Mouse (Mus musculus): Measurements from ENCODE around the gene Ncapd2. TPM values are rescaled to one million over a fixed set of nuclear protein-coding genes. Genes with fewer than 3 reads are reported as not detected.

Gene Ncapd2
- polyA plus RNA-seq (2014; fragmentation: Nextera tagmentation; extraction: Ambion mirVana): 99.6 and 150 TPM in 2 replicates

DNA sequence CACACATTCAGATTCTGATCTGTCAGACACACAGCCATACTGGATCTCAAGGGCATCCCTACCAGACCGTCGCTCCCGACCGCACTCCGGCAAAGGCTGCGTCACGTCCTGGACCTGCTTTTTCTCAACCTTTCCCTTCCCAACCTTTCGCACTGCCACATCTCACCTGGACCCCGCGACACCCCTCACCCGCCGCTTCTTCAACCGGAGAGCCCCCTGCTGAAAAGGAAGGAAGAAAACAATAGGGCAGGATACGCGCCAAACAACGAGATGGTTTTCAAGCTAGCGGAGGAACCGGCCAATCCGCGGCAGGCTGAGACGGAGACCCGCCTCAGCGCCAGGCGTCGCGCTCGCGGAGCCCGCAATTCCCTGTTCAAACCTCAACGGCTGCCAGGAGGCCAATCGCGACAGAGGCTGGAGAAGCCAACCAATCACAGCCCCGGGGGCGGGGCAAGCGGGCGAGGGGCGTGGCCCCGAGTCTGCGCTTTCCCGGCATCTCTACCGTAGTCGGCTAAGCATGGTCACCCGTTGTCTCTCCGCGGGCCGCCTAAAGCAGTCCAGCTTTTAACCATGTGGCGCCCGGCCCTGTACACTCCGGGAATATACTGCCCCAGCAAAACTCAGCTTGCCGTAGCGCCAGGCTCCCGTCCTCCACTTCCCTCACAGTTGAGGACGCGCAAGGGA lies at the start of gene Ncapd2, which contains the start of gene Mrpl51:
Ncapd2 (minus strand) TSS at position 370 of the 684 bp plus-strand sequence.
Mrpl51 (plus strand) TSS at position 470 of the 684 bp plus-strand sequence.
- Histone ChIP-seq H3K27me3 (ENCODE audit: control insufficient read depth, insufficient read depth, low read length) (no peaks in the 10 kb centered on the region), H3K4me2 (replicated peaks; ENCODE audit: low read depth, low read length) (peak within 1 kb of the TSS; percentile 63), H3K9me3 (ENCODE audit: control insufficient read depth, low read length) (no peaks in the 10 kb centered on the region), H3K4me3 (ENCODE audit: low read length) (peak within 1 kb of the TSS; percentile 79), H3K36me3 (ENCODE audit: control insufficient read depth, insufficient read depth, low read length) (peaks cover 52% of the 10 kb centered on the region), H3K4me1 (ENCODE audit: control insufficient read depth, insufficient read depth, low read length) (peaks cover 6% of the 10 kb centered on the region; the same call in 1 of the 2 replicates), H3K9ac (ENCODE audit: low read depth, low read length) (peak within 1 kb of the TSS; percentile 81), H3K27ac (ENCODE audit: low read depth, low read length) (peak within 1 kb of the TSS; percentile 100)
- WGBS: under 1% methylated on average over 54 of the region's 54 CpGs
- peak; percentile 96 for ATAC-seq (ENCODE audit: low FRiP score, low TSS enrichment)

DNA sequence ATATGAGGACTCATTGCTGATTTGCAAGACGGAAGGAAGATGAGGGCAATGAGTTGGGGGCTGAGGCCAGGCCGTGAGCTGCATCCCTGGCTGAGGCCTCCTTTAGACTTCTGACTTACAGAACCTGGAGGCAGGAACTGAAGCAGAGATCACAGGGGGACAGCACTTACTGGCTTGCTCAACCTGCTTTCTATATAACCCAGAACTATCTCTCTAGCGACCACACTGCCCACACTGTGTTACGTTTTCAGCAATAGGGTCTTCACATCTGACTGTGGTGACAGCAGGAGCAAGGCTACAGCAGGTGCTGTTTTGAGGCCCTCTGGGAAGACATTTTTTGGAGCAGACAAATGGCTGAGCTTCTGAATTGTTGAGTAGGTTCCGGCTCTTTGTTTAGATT lies 49.1 kb upstream of the Ncapd2 start:
- Histone ChIP-seq H3K27me3 (ENCODE audit: control insufficient read depth, insufficient read depth, low read length) (no peaks in the 10 kb centered on the region), H3K4me3 (ENCODE audit: low read length) (no peak overlapping the region), H3K4me1 (ENCODE audit: control insufficient read depth, insufficient read depth, low read length) (no peaks in the 10 kb centered on the region), H3K27ac (ENCODE audit: low read depth, low read length) (no peak overlapping the region), H3K9me3 (ENCODE audit: control insufficient read depth, low read length) (no peaks in the 10 kb centered on the region), H3K9ac (ENCODE audit: low read depth, low read length) (no peak overlapping the region), H3K36me3 (ENCODE audit: control insufficient read depth, insufficient read depth, low read length) (no peaks in the 10 kb centered on the region), H3K4me2 (replicated peaks; ENCODE audit: low read depth, low read length) (no peak overlapping the region)
- 90% methylated on average over 5 of the region's 5 CpGs for WGBS
- ATAC-seq (ENCODE audit: low FRiP score, low TSS enrichment): no peak

DNA sequence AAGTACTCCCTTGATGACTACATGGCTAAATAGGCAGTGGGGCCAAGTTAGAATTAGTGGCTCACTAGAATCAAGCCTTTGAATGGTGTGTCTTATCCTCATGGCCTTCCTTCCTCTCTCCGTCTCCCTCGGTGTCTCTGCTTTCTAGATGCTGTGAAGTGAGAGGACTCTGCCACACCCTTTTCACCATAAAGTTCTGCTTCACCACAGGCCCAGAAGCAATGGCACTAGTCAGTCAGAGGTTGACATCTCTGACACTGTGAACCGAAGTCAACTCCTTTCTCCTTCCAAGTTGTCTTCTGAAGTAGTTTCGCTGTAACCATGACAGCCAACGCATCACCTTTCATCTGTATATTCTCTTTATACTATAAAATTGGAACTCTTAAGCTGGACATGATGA lies 48.0 kb upstream of the Ncapd2 start:
- no peaks in the 10 kb centered on the region for H3K4me1 ChIP-seq (ENCODE audit: control insufficient read depth, insufficient read depth, low read length)
- H3K9me3 ChIP-seq (ENCODE audit: control insufficient read depth, low read length): no peaks in the 10 kb centered on the region
- no peak overlapping the region for H3K27ac ChIP-seq (ENCODE audit: low read depth, low read length)
- 93% methylated on average over 5 of the region's 5 CpGs for WGBS
- no peak for ATAC-seq (ENCODE audit: low FRiP score, low TSS enrichment)
- H3K9ac ChIP-seq (ENCODE audit: low read depth, low read length): no peak overlapping the region
- H3K4me3 ChIP-seq (ENCODE audit: low read length): no peak overlapping the region
- H3K27me3 ChIP-seq (ENCODE audit: control insufficient read depth, insufficient read depth, low read length): no peaks in the 10 kb centered on the region
- H3K36me3 ChIP-seq (ENCODE audit: control insufficient read depth, insufficient read depth, low read length): no peaks in the 10 kb centered on the region
- H3K4me2 ChIP-seq (replicated peaks; ENCODE audit: low read depth, low read length): no peak overlapping the region

DNA sequence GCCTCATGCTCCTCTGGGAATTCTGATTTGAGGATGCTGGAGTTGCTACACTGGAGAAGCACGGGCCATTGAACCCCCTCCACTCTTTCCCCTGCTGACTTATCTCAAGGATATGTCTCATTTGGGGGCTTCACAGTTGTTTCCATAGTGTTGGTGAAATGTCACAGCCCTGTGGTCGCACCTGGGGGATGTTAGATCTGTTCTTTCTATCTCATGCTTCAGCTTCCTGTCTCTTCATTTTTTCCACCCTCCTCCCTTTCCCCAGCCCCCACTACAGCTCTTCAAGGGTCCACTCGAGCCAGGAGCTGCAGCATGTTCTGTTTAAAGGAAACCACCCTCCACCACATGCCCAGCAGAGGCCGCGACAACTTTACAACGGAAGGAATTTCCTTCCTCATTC lies 46.9 kb upstream of the Ncapd2 start:
- Histone ChIP-seq H3K27ac (ENCODE audit: low read depth, low read length) (no peak overlapping the region), H3K27me3 (ENCODE audit: control insufficient read depth, insufficient read depth, low read length) (no peaks in the 10 kb centered on the region), H3K4me3 (ENCODE audit: low read length) (no peak overlapping the region), H3K36me3 (ENCODE audit: control insufficient read depth, insufficient read depth, low read length) (no peaks in the 10 kb centered on the region), H3K4me1 (ENCODE audit: control insufficient read depth, insufficient read depth, low read length) (no peaks in the 10 kb centered on the region), H3K9me3 (ENCODE audit: control insufficient read depth, low read length) (no peaks in the 10 kb centered on the region), H3K9ac (ENCODE audit: low read depth, low read length) (no peak overlapping the region), H3K4me2 (replicated peaks; ENCODE audit: low read depth, low read length) (no peak overlapping the region)
- ATAC-seq (ENCODE audit: low FRiP score, low TSS enrichment): no peak
- WGBS: 58% methylated on average over 6 of the region's 6 CpGs

DNA sequence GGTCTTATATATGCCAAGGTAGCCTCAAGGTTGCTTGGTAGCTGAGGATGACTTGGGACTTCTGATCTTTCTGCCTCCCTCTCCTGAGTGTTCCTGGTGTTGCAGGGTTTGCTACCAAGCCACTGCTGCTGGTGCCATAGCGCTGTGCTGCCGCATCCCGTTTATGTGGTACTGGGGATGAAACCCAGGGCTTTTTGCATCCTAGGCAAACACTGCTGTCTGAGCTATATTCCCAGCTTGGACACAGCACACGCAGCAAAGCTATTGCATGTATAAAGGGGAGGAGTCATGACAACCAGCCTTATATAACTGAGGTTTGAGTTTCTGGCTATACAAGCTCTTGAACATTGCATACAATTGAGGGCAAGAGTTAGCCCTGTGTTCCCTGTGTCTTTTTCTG lies 45.9 kb upstream of the Ncapd2 start:
- 79% methylated on average over 4 of the region's 4 CpGs for WGBS
- no peak for ATAC-seq (ENCODE audit: low FRiP score, low TSS enrichment)
- no peaks in the 10 kb centered on the region for H3K36me3 ChIP-seq (ENCODE audit: control insufficient read depth, insufficient read depth, low read length)

DNA sequence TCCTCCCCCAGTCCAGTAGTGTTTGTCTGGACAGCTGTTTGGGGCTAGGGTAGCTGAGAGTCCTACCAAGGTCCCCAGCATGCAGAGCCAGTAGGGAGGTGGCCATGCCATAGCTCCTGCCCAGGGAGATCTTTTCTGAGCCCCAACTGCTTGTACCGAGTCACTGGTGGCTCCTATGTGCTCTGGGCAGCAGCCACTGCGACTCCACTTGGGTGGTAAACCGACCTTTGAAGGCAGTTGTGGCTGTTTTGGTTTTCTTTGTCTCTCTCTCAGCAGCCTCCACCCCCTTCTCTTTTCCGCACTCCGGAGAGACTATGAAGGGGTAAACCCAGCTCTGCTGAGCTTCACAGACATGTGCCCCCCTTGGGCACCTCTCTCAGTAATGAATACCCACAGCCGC lies 45.3 kb upstream of the Ncapd2 start, which contains the start of gene Cd27:
Cd27 (minus strand) TSS at position 229 of the 400 bp plus-strand sequence.
- H3K27ac ChIP-seq (ENCODE audit: low read depth, low read length): no peak within 1 kb of the TSS
- H3K9me3 ChIP-seq (ENCODE audit: control insufficient read depth, low read length): no peaks in the 10 kb centered on the region
- peaks cover 4% of the 10 kb centered on the region; the same call in 1 of the 2 replicates for H3K4me1 ChIP-seq (ENCODE audit: control insufficient read depth, insufficient read depth, low read length)
- H3K9ac ChIP-seq (ENCODE audit: low read depth, low read length): no peak within 1 kb of the TSS
- 44% methylated on average over 6 of the region's 6 CpGs for WGBS
- no peak within 1 kb of the TSS for H3K4me3 ChIP-seq (ENCODE audit: low read length)
- ATAC-seq (ENCODE audit: low FRiP score, low TSS enrichment): no peak
- no peaks in the 10 kb centered on the region for H3K27me3 ChIP-seq (ENCODE audit: control insufficient read depth, insufficient read depth, low read length)
- H3K36me3 ChIP-seq (ENCODE audit: control insufficient read depth, insufficient read depth, low read length): no peaks in the 10 kb centered on the region
- no peak within 1 kb of the TSS for H3K4me2 ChIP-seq (replicated peaks; ENCODE audit: low read depth, low read length)

More for the DNA sequence above, 45.9 kb upstream of the Ncapd2 start:
- H3K27ac ChIP-seq (ENCODE audit: low read depth, low read length): no peak overlapping the region
- H3K9ac ChIP-seq (ENCODE audit: low read depth, low read length): no peak overlapping the region
- H3K4me3 ChIP-seq (ENCODE audit: low read length): no peak overlapping the region
- no peaks in the 10 kb centered on the region for H3K27me3 ChIP-seq (ENCODE audit: control insufficient read depth, insufficient read depth, low read length)
- no peak overlapping the region for H3K4me2 ChIP-seq (replicated peaks; ENCODE audit: low read depth, low read length)
- no peaks in the 10 kb centered on the region for H3K9me3 ChIP-seq (ENCODE audit: control insufficient read depth, low read length)
- no peaks in the 10 kb centered on the region for H3K4me1 ChIP-seq (ENCODE audit: control insufficient read depth, insufficient read depth, low read length)

DNA sequence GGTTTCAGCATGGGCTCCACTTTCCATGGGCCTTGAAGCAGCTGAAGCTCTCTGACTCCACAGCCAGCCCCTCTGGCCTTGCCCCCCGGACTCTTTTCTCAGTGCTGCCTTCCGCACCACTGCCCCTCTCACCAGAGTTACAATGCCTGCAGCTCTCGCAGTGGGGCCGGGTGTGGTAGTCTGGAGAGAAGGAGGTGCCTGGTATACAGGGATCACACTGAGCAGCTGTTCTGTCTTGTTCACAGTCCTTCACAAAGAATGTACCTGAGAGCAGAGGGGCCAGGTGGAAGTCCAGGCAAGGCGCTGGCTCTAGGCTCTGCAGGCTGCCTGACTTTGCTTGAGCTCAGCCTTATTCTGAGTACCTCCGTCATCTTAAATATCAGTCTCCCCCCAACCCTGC lies 44.8 kb upstream of the Ncapd2 start:
- Histone ChIP-seq H3K9ac (ENCODE audit: low read depth, low read length) (no peak overlapping the region), H3K27me3 (ENCODE audit: control insufficient read depth, insufficient read depth, low read length) (no peaks in the 10 kb centered on the region), H3K4me2 (replicated peaks; ENCODE audit: low read depth, low read length) (no peak overlapping the region), H3K9me3 (ENCODE audit: control insufficient read depth, low read length) (no peaks in the 10 kb centered on the region), H3K27ac (ENCODE audit: low read depth, low read length) (no peak overlapping the region), H3K36me3 (ENCODE audit: control insufficient read depth, insufficient read depth, low read length) (no peaks in the 10 kb centered on the region), H3K4me1 (ENCODE audit: control insufficient read depth, insufficient read depth, low read length) (peaks cover 5% of the 10 kb centered on the region; the same call in 1 of the 2 replicates), H3K4me3 (ENCODE audit: low read length) (no peak overlapping the region)
- no peak for ATAC-seq (ENCODE audit: low FRiP score, low TSS enrichment)
- 73% methylated on average over 6 of the region's 6 CpGs for WGBS

DNA sequence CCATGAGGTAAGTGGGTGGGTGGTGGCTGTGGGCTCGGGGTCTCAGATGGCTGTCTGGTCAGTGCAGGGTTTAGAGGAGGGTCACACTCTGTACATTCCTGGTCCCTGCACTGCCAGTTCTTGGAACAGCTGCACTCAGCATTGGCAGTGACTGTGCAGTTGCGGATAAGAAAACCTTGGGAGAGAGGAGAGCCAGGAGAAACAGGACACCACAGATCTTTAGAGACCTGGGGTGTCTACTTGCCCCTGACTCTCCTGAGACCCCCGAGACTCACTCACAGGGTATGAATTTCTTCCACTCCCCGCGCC lies 43.0 kb upstream of the Ncapd2 start:
- no peaks in the 10 kb centered on the region for H3K9me3 ChIP-seq (ENCODE audit: control insufficient read depth, low read length)
- H3K4me2 ChIP-seq (replicated peaks; ENCODE audit: low read depth, low read length): no peak overlapping the region
- H3K4me1 ChIP-seq (ENCODE audit: control insufficient read depth, insufficient read depth, low read length): peaks cover 5% of the 10 kb centered on the region; the same call in 1 of the 2 replicates
- no peak overlapping the region for H3K4me3 ChIP-seq (ENCODE audit: low read length)
- ATAC-seq (ENCODE audit: low FRiP score, low TSS enrichment): 0 out of 2 replicates have a peak, but pooled peaks have one; percentile 24
- H3K27me3 ChIP-seq (ENCODE audit: control insufficient read depth, insufficient read depth, low read length): no peaks in the 10 kb centered on the region
- WGBS: 57% methylated on average over 5 of the region's 5 CpGs
- no peaks in the 10 kb centered on the region for H3K36me3 ChIP-seq (ENCODE audit: control insufficient read depth, insufficient read depth, low read length)
- H3K27ac ChIP-seq (ENCODE audit: low read depth, low read length): no peak overlapping the region
- no peak overlapping the region for H3K9ac ChIP-seq (ENCODE audit: low read depth, low read length)

DNA sequence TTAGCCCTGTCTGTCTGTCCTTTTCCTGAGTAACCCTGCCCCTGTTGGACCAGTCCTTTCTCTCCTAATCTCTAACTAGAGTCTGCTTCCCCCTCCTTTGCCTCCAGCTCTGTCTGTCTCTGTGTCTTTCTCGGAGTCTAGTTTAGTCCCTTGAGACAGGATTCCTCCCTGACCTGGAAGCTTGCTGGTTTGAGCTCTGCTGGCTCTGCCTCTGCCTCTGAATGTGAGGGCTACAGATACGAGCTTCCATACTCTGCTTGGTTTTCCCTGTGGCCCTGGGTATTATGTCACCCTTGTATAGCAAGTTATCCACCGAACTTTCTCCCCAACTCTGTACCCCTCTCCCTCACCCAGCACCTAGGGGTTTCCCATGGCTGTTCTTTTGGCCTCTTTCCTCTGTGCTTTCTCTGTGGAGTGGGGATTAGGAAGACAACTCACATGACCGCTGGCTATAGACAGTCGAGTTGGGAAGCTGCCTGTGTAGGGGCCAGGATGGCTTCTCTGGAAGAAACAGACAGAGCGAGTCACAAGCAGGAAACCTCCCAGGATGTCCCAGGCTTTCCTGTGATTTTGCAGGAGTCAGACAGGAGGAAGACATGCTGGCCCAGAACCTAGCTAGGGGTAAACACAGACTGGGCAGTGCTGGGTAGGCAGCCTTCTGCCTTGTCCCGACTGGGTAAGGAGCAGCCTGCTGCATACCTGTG lies 42.5 kb upstream of the Ncapd2 start:
- ATAC-seq (ENCODE audit: low FRiP score, low TSS enrichment): no peak
- Histone ChIP-seq H3K27me3 (ENCODE audit: control insufficient read depth, insufficient read depth, low read length) (no peaks in the 10 kb centered on the region), H3K4me3 (ENCODE audit: low read length) (no peak overlapping the region), H3K4me2 (replicated peaks; ENCODE audit: low read depth, low read length) (no peak overlapping the region), H3K9ac (ENCODE audit: low read depth, low read length) (no peak overlapping the region), H3K9me3 (ENCODE audit: control insufficient read depth, low read length) (no peaks in the 10 kb centered on the region), H3K4me1 (ENCODE audit: control insufficient read depth, insufficient read depth, low read length) (peaks cover 5% of the 10 kb centered on the region; the same call in 1 of the 2 replicates), H3K27ac (ENCODE audit: low read depth, low read length) (no peak overlapping the region), H3K36me3 (ENCODE audit: control insufficient read depth, insufficient read depth, low read length) (no peaks in the 10 kb centered on the region)
- WGBS: 70% methylated on average over 7 of the region's 7 CpGs

All from kidney, embryonic 14.5 days (tissue).